Mouse (Mus musculus) kidney, postnatal 4 days (tissue): ENCODE measurements at regions not wholly inside any gene's neighbourhood (a gene's known extent, or its start where the extent isn't known, plus 50 kb on each side); places are given as distances from the start of the nearest gene placed in this dataset.

ENCODE experiments used
- DNase-seq, 2 experiments: peaks; one replicate each; pipeline ENCODE4 v3.0.0; 2021; ENCODE audit warnings: mixed read lengths in 2 of 2

DNA sequence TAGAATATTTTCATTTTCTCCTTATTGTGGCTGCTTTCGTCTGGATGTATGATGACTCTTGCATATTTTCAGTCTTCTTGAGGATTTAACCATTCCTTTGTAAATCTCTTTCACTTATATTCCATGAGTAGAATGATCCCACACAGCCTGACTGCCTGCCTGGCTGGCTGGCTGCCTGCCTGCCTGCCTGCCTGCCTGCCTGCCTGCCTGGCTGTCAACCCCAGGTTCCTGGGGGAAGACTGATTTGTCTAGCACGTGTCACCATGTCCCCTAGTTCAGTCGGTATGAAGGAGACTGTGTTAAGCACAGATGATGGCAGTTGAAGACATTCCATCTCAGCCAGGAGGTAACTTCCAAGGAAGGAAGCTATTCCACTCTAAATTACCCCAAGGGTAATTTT, 370.8 kb downstream of the Nkx6-1 start:
- no peak for DNase-seq

DNA sequence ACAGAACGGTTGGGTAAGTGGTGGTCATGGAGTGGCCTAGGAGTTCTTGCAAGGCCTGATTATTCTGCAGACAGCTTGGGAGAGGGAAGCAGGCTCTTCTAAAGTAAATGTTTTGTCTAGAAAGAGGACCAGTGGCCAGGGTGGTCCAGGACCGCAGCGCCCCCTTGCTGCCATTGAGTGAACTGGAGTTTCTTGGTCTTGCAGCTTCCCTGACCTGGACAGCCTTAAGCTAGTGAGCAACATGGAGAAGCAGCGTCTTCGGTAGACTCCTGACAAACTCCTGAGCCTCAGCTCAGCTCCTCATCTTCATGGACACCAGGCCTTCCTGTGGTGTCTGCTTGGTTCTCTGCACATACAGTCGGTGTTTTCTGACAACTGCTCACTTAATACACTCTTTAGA, 376.4 kb downstream of the Nkx6-1 start:
- peak; percentile 78 to 80 for DNase-seq

DNA sequence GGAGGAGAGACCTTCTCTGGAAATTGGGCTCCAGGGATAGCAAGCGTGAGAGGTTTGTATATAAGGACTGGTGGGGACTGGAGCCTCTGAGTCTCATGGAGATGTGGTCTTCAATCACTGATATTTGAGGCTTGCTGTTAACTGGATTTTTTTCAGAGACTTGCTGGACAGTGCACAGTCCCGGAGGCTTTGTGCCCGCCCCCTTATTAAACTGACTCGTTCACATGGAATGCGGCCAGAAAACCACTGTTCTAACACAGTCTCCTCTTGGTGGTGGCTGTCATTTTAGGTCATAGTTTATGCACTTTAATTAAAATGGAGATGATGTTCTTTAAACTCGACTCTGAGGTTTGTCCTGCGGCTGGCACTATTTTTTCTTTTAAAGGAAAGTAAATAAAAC, 378.9 kb downstream of the Nkx6-1 start:
- peak; percentile 9 to 12 for DNase-seq

DNA sequence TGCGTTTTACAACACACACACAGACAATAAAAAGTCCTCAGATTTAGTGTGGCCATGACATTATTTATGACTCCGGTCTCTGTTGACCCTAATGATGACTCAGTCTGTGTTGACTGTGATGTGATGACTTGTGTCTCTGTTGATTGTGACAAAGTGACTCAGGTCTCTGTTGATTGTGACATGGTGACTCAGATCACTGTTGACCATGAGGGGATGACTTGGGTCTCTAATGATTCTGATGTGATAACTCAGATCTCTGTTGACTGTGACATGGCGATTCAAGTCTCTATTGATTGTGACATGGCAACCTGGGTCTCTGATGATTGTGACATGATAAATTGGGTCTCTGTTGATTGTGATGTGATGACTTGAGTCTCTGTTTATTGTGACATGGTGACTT, 405.0 kb downstream of the Gpat3 start:
- no peak for DNase-seq

DNA sequence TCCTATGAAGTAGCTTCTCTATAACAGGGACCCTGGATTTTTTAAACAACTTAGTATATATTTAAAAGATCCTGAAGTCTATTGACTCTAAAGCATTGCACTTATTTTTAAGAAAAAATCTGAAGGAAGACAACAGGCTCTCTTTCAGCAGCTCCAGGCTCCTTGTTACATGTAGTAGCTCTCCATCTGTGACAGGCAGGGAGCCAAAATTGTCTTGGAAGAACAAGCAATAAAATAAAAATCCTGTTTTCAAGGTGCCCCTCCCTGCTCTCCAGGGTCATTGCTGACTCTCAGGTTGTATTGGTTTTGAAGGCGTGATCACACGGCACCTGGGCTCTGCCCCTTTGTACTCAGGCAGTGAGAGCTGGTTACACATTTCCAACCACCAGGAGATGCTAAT, 397.1 kb downstream of the Gpat3 start:
- DNase-seq = no peak

DNA sequence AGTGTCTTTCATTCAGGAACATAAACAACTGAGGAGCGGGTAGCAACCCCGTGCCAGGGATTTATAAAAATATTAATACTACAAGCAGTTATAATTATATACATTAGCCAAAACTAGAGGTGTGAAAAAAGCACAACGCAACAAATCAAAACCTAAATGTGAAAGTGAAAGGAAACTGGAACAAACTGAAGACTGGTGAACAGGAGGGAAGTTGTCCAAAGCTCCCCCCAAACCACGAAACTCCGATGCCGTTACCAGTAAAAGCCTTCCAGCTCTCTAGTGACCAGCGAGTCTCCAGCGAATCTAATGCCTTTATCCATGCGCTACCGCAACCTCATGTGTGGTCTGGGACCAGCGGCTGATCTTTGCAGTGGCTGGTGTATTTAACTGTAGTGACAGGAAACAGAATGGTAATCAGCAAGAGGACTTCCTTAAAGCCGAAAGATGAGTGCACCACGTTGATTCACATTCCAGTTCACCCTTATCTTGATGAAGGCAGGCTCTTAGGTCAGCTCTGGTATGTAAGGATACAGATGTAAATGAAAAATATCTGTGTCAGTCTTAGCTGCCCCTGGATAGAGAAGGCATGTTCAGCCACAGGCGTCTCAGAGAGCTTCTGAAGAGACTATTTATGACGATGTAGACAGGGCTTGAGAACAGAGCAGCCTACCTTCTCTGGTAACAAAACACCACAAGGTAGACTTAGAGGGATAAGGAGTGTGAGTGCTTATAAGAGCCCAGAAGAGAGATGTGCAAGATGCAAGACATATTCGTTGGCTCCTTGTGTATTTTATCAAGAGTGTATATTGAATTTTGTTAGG, 394.0 kb downstream of the Gpat3 start:
- DNase-seq = no peak

DNA sequence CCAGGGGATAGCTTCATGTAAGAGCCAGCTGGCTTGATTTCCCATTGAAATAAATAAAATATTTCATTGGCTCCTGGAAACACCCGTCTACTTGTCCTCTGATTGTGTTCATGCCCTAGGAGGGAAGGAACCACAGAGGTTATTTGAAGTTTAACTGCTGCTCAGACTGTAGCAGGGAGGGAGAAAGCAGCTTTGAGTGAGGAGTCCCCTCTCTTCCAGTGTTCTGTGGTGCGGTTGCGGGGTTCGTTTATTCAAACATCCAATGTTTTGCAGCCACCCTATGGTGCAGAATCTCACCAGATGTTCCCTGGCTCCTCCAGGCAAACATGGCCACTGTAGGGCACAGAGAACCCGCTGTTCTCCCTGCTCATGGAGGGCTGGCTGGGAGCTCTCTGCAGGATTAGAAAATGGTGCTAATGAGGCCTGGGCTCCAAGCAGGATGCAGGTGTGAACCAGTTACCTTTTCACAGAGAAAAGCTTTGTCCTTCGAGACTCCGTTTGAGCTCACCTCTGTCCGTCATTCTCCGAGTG, 390.7 kb downstream of the Gpat3 start:
- no peak for DNase-seq

DNA sequence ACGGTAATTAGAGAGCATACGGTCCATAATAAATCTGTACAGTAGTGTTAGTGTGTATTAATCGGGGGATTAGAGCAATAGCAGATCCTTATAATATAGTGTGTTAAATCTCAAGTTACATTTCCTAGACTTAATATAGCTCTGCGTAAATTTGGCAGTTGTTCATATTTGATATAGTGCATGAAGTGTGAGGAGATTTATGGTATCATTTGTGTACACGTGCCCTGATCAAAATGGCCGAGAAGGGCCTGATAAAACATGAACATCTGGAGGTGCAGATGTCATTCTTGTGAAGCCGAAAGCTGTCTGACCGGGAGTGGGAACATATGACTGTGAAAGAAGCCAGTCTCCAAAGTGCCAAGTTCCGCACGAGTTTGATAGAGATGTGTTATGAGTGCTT, 376.9 kb downstream of the Gpat3 start:
- no peak for DNase-seq

DNA sequence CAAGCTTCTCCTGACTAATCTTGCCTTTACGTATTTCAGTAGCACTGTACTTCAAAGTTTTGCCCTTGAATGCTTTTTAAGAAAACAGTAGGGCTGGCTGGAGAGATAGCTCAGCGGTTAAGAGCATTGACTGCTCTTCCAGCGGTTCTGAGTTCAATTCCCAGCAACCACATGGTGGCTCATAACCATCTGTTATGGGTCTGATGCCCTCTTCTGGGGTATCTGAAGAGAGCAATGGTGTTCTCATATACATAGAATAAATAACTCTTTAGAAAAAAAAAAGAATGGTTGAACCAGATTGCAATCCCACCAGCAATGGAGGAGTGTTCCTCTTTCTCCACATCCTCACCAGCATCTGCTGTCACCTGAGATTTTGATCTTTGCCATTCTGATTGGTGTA, 372.6 kb downstream of the Gpat3 start:
- no peak for DNase-seq

DNA sequence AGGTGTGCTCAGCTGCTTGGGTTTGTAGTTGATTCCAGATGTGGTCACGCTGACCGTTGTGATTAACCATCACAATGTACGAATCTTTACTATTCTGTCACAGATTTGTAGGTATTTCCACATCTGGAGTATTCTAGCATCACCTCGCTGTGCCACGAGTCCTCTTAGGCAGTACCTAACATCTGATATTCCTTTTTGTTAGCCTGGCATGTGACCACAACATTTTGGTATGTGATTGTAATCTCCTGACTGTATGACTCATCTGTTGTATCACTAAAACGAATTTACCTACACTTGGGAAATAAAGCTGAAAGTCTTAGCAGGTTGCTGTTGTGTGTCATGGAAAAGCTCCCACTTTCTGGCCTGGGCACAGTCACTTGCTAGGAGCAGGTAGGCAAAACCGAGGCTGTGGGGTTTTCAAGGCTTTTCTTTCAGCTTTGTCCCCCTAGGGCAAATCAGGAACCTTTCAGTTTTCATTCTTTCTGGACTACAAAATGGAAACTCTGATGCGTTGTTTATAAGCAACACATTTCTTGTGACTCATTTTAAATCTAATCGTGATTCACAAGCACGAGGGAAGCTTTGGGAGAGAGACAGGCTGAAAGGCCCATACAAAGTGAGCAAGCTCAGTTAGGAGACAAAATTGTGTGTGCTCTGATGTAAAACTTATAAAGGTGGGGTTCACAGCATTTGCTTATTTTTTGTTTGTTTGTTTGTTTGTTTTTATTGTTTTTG, 371.5 kb downstream of the Gpat3 start:
- DNase-seq = no peak

DNA sequence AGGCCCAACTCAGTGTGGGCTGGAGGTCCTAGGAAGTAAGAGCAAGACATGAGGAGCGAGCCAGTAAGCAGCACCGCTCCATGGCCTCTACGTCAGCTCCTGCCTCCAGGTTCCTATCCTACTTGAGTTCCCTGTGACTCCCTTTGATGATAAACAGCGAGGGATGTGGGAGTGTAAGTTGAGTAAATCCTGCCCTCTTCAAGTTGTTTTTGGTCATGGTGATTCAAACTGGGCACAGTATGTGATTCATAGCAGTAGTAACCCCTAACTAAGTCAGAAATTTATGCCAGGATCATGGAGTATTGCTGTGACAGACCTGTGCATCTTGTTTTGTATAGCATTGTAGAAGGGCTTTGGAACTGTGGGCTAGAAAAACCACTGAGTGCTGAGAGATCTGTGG, 366.5 kb downstream of the Gpat3 start:
- DNase-seq = peak in 1 of 2 experiments; percentile 10

DNA sequence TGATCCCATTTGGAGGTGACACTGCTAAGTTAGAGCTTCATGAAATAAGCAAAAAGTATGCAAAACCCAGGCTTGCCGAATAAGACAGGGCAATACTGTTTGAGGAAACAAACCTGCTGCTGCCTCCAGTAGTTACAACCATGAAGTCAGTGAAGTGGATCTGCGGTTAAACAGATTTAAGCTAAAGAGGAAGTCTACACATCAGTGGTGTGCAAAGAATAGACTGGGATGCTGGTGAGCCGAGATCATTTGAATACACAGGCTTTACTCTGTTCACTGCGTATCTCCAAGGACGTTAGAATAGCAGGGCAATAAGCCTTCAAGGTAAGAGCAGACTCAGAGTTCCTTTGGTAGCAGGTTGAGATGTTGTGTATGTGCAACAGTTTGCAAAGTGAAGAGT, 362.6 kb downstream of the Gpat3 start:
- DNase-seq = no peak

DNA sequence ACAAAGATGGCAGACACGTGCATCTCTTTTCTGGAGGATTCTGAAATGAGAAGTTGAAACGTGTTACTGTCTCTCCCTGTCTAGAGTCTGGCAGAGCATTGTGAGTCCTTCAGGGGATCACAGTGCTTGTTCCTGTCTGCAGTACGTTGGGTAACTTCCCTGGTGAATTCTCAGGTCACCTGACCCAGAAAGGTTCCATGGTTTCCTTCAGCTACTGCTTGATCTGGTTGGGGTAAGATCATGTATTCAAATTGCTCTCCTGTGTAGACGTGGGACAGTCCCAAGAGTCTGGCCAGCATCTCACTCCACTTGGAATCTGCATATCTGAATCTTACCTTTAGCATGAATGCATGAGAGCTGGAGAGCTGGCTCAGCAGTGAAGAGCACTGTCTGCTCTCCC, 350.0 kb downstream of the Gpat3 start:
- no peak for DNase-seq

DNA sequence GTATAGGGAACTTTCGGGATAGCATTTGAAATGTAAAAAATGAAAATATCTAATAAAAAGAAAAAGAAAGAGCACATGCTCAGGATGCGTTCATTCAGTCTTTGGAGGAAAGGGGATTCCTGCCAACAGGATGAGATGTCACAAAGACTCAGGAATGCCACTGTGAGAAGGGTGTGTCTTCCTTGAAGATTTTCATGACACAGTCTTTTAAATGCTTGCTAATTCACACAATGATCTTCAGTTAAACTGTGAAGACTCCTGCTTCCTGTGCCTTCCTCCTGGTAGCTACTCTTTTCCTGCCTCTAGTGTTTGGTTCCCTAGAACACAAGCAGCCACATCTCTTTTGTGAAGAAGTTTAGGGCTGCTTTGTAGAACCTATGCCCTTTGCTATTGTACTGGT, 345.5 kb downstream of the Gpat3 start:
- DNase-seq = no peak

DNA sequence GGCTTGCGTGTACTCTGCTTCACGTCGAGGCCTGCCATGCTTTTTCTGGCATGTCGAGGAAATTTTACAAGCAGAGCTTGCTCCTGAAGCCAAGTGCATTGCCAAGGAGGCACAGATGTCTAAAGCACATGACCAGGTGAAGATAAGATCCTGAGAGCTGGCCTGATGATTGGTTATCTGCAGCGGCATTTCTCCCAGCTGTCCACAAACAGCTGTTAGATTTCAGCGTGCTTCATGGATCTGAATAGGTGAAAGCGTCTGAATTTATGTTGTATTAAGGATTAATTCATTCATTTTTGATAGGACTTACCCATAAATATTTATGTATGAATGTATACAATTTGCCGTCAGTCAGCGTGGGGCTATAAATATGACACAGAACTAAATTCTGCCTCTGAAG, 327.7 kb downstream of the Gpat3 start:
- no peak for DNase-seq

DNA sequence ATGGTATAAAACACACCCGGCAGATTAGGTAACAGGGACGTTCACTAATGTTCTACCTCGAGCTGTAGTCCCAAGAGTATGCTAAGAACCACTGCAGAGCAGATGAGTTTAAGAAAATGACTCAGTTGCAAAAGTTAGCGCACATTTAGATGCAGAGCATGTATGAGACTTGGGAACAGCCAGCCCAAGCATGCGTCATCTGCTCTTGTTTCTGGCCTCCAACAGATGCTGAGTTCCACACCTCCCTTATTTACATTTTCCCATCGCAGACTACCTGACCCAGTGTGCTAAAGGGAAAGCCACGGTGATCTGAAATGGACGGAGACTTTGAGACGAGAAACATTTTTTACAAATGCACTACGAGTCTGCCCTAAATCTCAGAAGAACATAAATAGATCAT, 327.3 kb downstream of the Gpat3 start:
- no peak for DNase-seq

DNA sequence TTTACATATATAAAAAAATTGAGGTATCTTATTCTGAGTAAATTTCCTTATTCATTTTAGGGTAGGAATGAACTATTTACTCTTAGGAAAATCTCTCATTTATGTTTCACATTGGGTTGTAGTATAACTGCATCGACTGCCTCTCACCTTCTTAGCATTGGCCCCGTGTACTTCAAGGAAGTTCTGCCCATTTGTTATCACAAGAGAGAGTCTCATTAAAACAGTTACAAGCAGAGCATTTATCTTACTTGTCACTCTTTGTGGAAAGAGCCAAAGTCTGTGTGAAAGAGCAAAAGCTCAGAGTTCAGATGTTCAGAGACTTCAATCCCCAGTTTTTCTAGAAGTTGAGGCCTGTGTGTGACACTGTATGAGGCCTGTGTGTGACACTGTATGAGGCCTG, 323.6 kb downstream of the Gpat3 start:
- DNase-seq = no peak

DNA sequence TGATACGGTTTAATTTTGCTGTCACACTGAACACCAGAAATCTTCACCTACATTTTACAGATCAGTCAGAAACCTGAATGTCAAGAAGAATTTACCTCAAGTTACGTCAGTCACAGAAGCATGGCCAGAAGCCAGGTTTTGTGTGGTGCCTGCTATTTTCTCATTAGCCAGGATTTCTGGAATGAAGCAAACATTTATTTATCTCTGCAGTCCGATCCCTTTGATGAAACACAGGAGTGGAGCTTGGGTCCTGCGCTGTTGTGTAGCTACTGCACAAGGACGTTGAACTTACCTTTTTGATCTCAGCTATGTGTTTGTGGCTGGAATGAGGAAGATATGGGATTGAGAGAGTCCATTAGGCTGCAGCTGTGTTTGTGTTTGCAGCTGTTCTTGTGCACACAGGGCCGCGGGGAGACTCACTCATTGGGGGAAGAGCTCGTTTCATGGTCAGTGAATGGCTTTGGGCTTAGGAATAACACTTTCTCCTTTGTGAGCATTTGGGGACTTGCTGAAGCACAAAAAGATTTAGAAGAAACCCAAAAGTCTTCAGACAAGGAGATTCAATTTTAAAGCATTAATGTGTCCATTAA, 318.2 kb downstream of the Gpat3 start:
- peak; percentile 21 to 46 for DNase-seq

DNA sequence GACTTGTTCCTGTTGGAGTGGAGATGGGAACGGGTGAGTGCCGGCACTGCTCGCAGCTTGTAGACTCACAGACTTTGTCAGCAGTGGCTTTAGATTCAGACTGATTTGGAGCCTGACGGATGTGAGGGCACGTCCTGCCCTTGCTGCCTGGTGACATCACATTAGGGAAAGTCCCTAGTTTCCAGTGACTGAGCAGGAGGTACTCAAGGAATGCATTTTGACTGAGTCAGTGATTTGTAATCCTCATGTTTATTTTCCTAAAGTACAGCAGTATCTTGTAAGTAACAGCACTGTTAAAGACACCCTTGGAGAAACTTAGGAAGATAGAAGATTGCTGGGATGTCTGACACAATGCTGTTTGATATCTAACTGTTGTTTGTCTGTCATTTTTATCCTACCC, 317.6 kb downstream of the Gpat3 start:
- peak; percentile 13 to 57 for DNase-seq

DNA sequence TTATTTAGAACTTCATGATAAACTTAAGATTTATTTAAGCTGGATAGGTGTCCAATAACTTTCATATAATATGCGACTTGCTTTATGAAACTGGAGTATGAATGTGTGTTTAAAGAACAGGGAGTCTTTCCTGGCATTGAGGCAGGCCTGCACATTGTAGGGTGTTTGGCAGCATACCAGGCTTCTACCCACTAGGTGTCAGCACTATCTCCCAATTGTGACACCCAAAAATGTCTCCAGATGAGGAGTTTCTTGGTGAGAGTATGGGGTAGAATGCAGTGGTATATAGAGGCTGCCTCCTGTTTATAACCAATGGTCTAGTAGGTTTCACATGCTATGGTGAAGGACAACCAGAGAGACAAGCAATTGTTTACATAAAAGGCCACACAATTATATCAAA, 311.9 kb downstream of the Gpat3 start:
- no peak for DNase-seq

DNA sequence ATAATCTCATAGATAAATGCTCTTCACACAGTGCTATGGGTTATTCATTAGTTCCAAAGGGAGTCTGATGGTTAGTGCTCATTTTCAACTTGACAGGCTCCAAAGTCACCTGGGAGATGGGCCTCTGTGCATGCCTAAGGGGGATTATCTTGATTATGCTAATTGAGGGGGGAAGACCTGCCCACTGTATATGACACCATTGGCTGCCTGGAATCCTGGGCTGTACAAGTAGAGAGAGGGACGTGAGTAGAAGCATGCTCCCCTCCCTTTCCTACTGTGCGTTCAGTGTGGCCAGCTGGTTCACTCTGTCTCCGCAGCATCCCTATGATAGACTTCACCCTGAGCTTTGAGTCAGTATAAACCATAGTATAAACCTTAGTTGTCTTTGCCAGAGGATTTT, 300.8 kb downstream of the Gpat3 start:
- DNase-seq = no peak

DNA sequence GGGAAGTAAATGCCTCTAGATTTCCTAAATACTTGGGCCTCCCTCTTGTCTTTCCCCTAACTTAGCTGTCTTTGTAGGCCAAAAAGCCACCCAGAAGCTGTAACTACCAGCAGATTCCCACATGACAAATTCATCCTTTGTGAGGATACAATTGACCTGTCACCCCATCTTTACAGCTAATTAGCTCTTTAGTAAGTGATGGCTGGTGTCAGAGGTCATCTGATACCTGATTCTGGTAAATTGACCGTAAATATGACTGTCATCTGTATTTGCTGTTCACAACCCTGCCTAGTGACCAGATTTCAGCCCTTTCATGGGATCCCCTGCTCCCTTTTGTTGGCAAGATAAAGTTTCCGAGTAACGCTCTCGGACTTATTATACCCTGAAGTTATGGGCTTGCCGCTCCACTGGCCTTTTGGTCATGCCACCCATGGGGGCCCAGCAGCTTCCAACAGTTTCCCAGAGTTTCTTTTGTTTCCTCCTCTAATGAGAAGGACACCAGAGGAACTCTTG, 279.5 kb downstream of the Gpat3 start:
- DNase-seq = no peak

DNA sequence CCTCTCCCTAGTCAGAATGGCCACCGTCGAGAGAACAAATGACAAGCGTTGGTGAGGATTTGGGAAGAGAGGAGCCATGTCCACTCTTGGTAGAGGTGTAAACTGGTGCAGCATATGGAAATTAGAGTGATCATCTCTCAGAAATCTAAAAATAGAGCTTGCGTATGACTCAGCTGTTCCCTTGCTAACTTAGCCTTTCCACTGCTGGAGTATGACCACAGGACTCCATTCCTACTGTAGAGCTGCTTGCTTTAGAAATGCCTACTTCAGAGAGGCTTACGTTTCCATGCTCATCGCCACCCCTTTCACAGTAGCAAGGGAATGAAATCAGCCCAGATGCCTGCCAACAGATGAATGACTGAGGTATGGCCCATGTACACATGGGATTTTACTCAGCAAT, 277.4 kb downstream of the Gpat3 start:
- DNase-seq = no peak
